Mouse (Mus musculus): Measurements from ENCODE around the gene Gmcl1. TPM values are rescaled to one million over a fixed set of nuclear protein-coding genes. Genes with fewer than 3 reads are reported as not detected.

The Gmcl1 gene
- polyA plus RNA-seq, 1 experiment: 1.0 TPM

DNA sequence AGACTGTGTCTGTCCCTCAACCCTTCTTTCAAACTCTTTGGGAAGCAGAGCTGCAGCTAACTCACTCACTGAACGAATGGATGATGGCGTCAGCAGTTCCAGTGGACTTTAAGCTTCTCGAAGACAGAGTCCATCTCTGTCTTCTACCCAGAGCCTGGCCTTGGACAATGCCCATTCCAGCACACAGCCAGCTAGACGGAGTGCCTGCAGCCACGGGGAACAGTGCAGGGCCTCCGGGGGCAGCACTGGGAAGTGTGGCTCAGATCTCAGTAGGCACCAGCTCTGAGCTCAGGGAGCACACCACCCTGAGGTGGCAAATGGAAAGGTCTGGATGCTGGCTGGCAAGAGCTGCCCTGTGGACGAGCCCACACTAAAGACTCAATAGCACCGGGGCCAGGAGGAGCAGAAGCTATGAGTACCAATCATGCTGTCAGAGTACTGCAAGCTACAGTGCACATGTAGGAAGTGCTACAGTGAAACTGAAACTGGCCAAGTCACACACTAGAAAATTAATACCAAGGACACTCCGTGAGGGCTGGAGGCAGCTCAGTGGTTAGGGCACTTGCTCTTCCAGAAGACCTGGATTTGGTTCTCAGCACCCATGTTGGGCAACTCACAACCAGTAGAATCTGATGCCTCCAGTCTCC lies 78.8 kb downstream of the Gmcl1 start:
- TF ChIP-seq TAL1 (IDR thresholded peaks at IDR 0.05; ENCODE audit: low read length): no peak
- no peak for TF ChIP-seq GATA1 (IDR thresholded peaks at IDR 0.05; ENCODE audit: low read length)
- Histone ChIP-seq H3K4me3 (replicated peaks) (no peak overlapping the region), H3K27me3 (ENCODE audit: control insufficient read depth) (no peaks in the 10 kb centered on the region; the same call in 1 of the 2 replicates), H3K4me1 (ENCODE audit: control insufficient read depth) (peaks cover 46% of the 10 kb centered on the region), H3K9me3 (ENCODE audit: control insufficient read depth, low read length) (no peaks in the 10 kb centered on the region), H3K36me3 (ENCODE audit: control insufficient read depth) (peaks cover 97% of the 10 kb centered on the region)

GRCm38 (mm10) chr6:86653026-86653425 lies 80.2 kb downstream of the Gmcl1 start:
- Histone ChIP-seq H3K4me1 (ENCODE audit: control insufficient read depth) (peaks cover 36% of the 10 kb centered on the region), H3K27me3 (ENCODE audit: control insufficient read depth) (no peaks in the 10 kb centered on the region; the same call in 1 of the 2 replicates), H3K4me3 (replicated peaks) (no peak overlapping the region), H3K36me3 (ENCODE audit: control insufficient read depth) (peaks cover 97% of the 10 kb centered on the region), H3K9me3 (ENCODE audit: control insufficient read depth, low read length) (no peaks in the 10 kb centered on the region)
- TF ChIP-seq TAL1 (IDR thresholded peaks at IDR 0.05; ENCODE audit: low read length): no peak
- TF ChIP-seq GATA1 (IDR thresholded peaks at IDR 0.05; ENCODE audit: low read length): no peak

- H3K36me3 ChIP-seq (ENCODE audit: control insufficient read depth): peaks cover 73% of the 10 kb centered on the region
- H3K4me1 ChIP-seq (ENCODE audit: control insufficient read depth): peaks cover 67% of the 10 kb centered on the region
- H3K4me3 ChIP-seq (replicated peaks): no peak overlapping the region
- no peaks in the 10 kb centered on the region for H3K9me3 ChIP-seq (ENCODE audit: control insufficient read depth, low read length)
- no peaks in the 10 kb centered on the region; the same call in 1 of the 2 replicates for H3K27me3 ChIP-seq (ENCODE audit: control insufficient read depth)
- TF ChIP-seq TAL1 (IDR thresholded peaks at IDR 0.05; ENCODE audit: low read length) (no peak), GATA1 (IDR thresholded peaks at IDR 0.05; ENCODE audit: low read length) (no peak)
These were observed 87.0 kb downstream of the Gmcl1 start for GRCm38 (mm10) chr6:86646143-86646542.

DNA sequence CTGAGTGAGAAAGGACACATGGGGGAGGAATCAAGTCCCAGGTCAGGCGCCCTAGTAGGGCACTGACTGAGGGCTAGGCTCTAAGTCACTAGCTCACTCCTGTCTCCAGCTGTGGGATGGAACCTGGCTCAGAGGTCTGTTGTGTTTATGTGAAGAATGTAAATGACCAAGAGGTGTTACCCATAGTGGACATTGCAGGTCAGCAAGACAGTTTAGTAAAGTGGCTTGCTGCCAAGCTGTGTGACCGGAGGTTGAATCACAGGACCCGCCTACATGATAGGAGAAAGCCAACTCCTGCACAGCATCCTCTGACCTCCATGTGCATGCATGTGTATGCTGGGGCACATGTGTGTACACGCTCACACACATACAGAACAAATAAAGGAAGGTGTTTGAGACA lies 87.6 kb downstream of the Gmcl1 start:
- no peak overlapping the region for H3K4me3 ChIP-seq (replicated peaks)
- H3K36me3 ChIP-seq (ENCODE audit: control insufficient read depth): peaks cover 72% of the 10 kb centered on the region
- no peaks in the 10 kb centered on the region for H3K9me3 ChIP-seq (ENCODE audit: control insufficient read depth, low read length)
- TF ChIP-seq TAL1 (IDR thresholded peaks at IDR 0.05; ENCODE audit: low read length): no peak
- no peak for TF ChIP-seq GATA1 (IDR thresholded peaks at IDR 0.05; ENCODE audit: low read length)
- no peaks in the 10 kb centered on the region for H3K27me3 ChIP-seq (ENCODE audit: control insufficient read depth)
- peaks cover 70% of the 10 kb centered on the region for H3K4me1 ChIP-seq (ENCODE audit: control insufficient read depth)

- no peaks in the 10 kb centered on the region for H3K27me3 ChIP-seq (ENCODE audit: control insufficient read depth)
- H3K36me3 ChIP-seq (ENCODE audit: control insufficient read depth): peaks cover 68% of the 10 kb centered on the region
- TF ChIP-seq TAL1 (IDR thresholded peaks at IDR 0.05; ENCODE audit: low read length) (no peak), GATA1 (IDR thresholded peaks at IDR 0.05; ENCODE audit: low read length) (no peak)
- H3K9me3 ChIP-seq (ENCODE audit: control insufficient read depth, low read length): no peaks in the 10 kb centered on the region
- peaks cover 75% of the 10 kb centered on the region for H3K4me1 ChIP-seq (ENCODE audit: control insufficient read depth)
- no peak overlapping the region for H3K4me3 ChIP-seq (replicated peaks)
These were observed 88.3 kb downstream of the Gmcl1 start for GRCm38 (mm10) chr6:86644775-86645400.

Other genes with a start within 250 kb of the Gmcl1 start
- gene Pcbp1, start 207.1 kb downstream of the Gmcl1 start, polyA plus RNA-seq (2012): 148 and 149 TPM in 2 replicates
- 0.03 TPM in 1 of 2 replicates, not detected in the other for gene Asprv1, start 105.2 kb downstream of the Gmcl1 start, polyA plus RNA-seq (2012)
- gene Mxd1, start 64.2 kb downstream of the Gmcl1 start, polyA plus RNA-seq (2012): 11.9 and 12.6 TPM in 2 replicates
- gene Snrnp27, start 48.9 kb downstream of the Gmcl1 start, polyA plus RNA-seq (2012): 27.7 and 41.0 TPM in 2 replicates
- not detected in 2 replicates for gene Anxa4, start 60.2 kb upstream of the Gmcl1 start, polyA plus RNA-seq (2012)
- 0.32 and 0.71 TPM in 2 replicates for gene Aak1, start 116.1 kb upstream of the Gmcl1 start, polyA plus RNA-seq (2012)

Data from erythroblast, embryonic 14.5 days (primary cell).